Mouse (Mus musculus) forebrain, postnatal 0 days (tissue): Measurements from ENCODE around the gene Spock2. TPM values are rescaled to one million over a fixed set of nuclear protein-coding genes. Genes with fewer than 3 reads are reported as not detected.
A peak's percentile ranks its signal among the peaks of the same experiment; 100 is the strongest.
"Not testable (repeated sequence)": the region's sequence is repeated elsewhere in the genome, so short reads cannot be mapped to it uniquely, and the experiment has no call there.

Experiments used
- ATAC-seq: fragments of 200-750 bp; cut with Nextera tagmentation; 2 replicates; pipeline ENCODE4 v1.8.0; 2017; ENCODE audit warnings: mild to moderate bottlenecking, moderate library complexity
- DNase-seq: peaks from one replicate; pipeline ENCODE4 v3.0.0-alpha.2; 2015
- H3K27ac ChIP-seq: fragments of 300-500 bp; sonication (generic); 2 replicates; pipeline ENCODE4 v1.5.1; 2014; ENCODE audit warnings: low read depth, mild to moderate bottlenecking, antibody characterized with exemption, low read length, moderate library complexity, mixed read lengths
- H3K27me3 ChIP-seq: fragments of 300-500 bp; sonication (generic); 2 replicates; pipeline ENCODE4 v1.6.1; 2014; ENCODE audit warnings: mild to moderate bottlenecking, low read length, mixed read lengths; ENCODE audit not compliant: insufficient read depth
- H3K36me3 ChIP-seq: fragments of 300-500 bp; sonication (generic); 2 replicates; pipeline ENCODE4 v1.6.1; 2014; ENCODE audit warnings: mild to moderate bottlenecking, moderate library complexity; ENCODE audit not compliant: insufficient read depth
- H3K4me1 ChIP-seq: fragments of 300-500 bp; sonication (generic); 2 replicates; pipeline ENCODE4 v1.6.1; 2014; ENCODE audit warnings: antibody characterized with exemption; ENCODE audit not compliant: insufficient read depth
- H3K4me2 ChIP-seq: fragments of 300-500 bp; sonication (generic); 2 replicates; pipeline ENCODE4 v1.6.1; 2014; ENCODE audit warnings: low read depth, mild to moderate bottlenecking, moderate library complexity
- H3K4me3 ChIP-seq: fragments of 300-500 bp; sonication (generic); 2 replicates; pipeline ENCODE4 v1.5.1; 2014; ENCODE audit warnings: low read depth, low read length, mixed read lengths
- H3K9ac ChIP-seq: fragments of 300-500 bp; sonication (generic); 2 replicates; pipeline ENCODE4 v1.6.1; 2014; ENCODE audit warnings: mild to moderate bottlenecking
- H3K9me3 ChIP-seq: fragments of 300-500 bp; sonication (generic); 2 replicates; pipeline ENCODE4 v1.6.1; 2016; ENCODE audit warnings: low read length
- CTCF ChIP-seq: sonication (generic); IDR thresholded peaks from 2 replicates; pipeline ENCODE4 v1.5.1; 2016; ENCODE audit warnings: antibody characterized with exemption, control low read depth, low read depth
- WGBS: fragments of 180-500 bp; shearing (Covaris S2); extraction: QIAGEN DNeasy Blood & Tissue Kit; methylation state at CpG from one replicate; pipeline ENCODE4 v1.1.7; 2014; 5-methylcytosine and 5-hydroxymethylcytosine counted together
- polyA plus RNA-seq: library from polyadenylated mRNA; unstranded; fragments of >200 nt; fragmentation: Nextera tagmentation; extraction: Ambion mirVana; gene quantifications from 2 replicates; pipeline ENCODE4 v1.2.1, GENCODE M21; 2015
- total RNA-seq: library from RNA; depleted of rRNA; stranded (reverse); fragments of >200 nt; gene quantifications from 2 replicates; pipeline ENCODE4 v1.2.3, GENCODE M21; 2014

Gene Spock2
- total and polyA plus RNA-seq, 2 experiments from 2014 or later, result 84.8 to 215 TPM

- DNase-seq, result no peak
- ATAC-seq, result no peak
- TF ChIP-seq CTCF, result no peak
- Histone ChIP-seq H3K4me1 (no peaks in the 10 kb centered on the region), H3K9ac (no peak overlapping the region), H3K4me3 (no peak overlapping the region), H3K27me3 (no peaks in the 10 kb centered on the region), H3K27ac (no peak overlapping the region), H3K36me3 (no peaks in the 10 kb centered on the region), H3K9me3 (no peaks in the 10 kb centered on the region), H3K4me2 (no peak overlapping the region)
- WGBS, result 91% methylated on average over 3 of the region's 3 CpGs
Measured at GRCm38 (mm10) chr10:60141656-60142160, 35.7 kb downstream of the Spock2 start.

- H3K4me2 ChIP-seq, H3K27ac ChIP-seq, DNase-seq, H3K36me3 ChIP-seq, H3K27me3 ChIP-seq, ATAC-seq, H3K9ac ChIP-seq, H3K4me1 ChIP-seq, H3K9me3 ChIP-seq, H3K4me3 ChIP-seq: not testable (repeated sequence)
- WGBS, result 69% methylated on average over 10 of the region's 10 CpGs
Measured at GRCm38 (mm10) chr10:60147510-60148047, 41.6 kb downstream of the Spock2 start.

- no peak overlapping the region for H3K27ac ChIP-seq
- H3K36me3 ChIP-seq, result no peaks in the 10 kb centered on the region
- H3K4me1 ChIP-seq, result no peaks in the 10 kb centered on the region
- no peak overlapping the region for H3K4me3 ChIP-seq
- H3K9ac ChIP-seq, result no peak overlapping the region
- no peak overlapping the region for H3K4me2 ChIP-seq
- whole genome bisulfite sequencing, result 3% methylated on average over 5 of the region's 5 CpGs
- ATAC-seq, result peak; percentile 76
- TF ChIP-seq CTCF, result peak; percentile 95
- peak; percentile 85 for DNase-seq
- H3K27me3 ChIP-seq, result no peaks in the 10 kb centered on the region
- no peaks in the 10 kb centered on the region for H3K9me3 ChIP-seq
Measured at GRCm38 (mm10) chr10:60148087-60148486, 42.1 kb downstream of the Spock2 start.

DNA sequence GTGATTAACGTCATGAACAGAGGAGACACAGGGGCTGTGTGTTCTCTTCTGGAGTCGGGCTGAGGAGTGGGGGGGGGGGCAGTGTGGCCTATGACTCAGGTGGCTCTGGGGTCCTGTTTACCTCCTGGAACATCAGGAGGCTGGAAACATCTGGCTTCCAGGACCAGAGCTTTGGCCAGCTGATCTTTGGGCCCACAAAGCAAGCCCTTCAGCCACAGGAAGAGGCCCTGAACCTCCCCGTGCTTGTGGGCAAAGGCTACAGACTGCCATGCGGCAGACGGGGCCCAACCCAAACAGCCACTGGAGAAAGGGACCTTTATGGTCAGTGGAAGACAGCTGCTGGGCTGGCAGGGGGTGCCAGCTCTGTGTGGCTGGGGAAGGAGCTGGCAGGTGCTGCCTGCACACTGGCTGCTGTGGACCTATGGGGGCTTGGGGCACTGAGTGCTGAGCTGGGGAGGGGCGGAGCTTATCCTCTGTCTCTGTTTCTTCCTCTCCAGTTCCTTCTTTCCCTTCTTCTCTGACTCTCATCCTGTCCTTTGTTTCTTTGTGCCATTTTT lies 45.2 kb downstream of the Spock2 start:
- no peaks in the 10 kb centered on the region for H3K4me1 ChIP-seq

GRCm38 (mm10) chr10:60156016-60156415 lies 50.0 kb downstream of the Spock2 start:
- no peak for ATAC-seq
- Histone ChIP-seq H3K9ac (no peak overlapping the region), H3K4me3 (no peak overlapping the region), H3K27ac (no peak overlapping the region), H3K27me3 (no peaks in the 10 kb centered on the region), H3K9me3 (no peaks in the 10 kb centered on the region), H3K4me2 (no peak overlapping the region), H3K36me3 (no peaks in the 10 kb centered on the region), H3K4me1 (no peaks in the 10 kb centered on the region)
- TF ChIP-seq CTCF, result no peak
- no peak for DNase-seq

More for the DNA sequence above, 45.2 kb downstream of the Spock2 start:
- no peak for TF ChIP-seq CTCF
- 49% methylated on average over 6 of the region's 6 CpGs for WGBS
- no peaks in the 10 kb centered on the region for H3K27me3 ChIP-seq
- no peak for DNase-seq
- no peaks in the 10 kb centered on the region for H3K9me3 ChIP-seq
- H3K36me3 ChIP-seq, result no peaks in the 10 kb centered on the region
- ATAC-seq, result peak; percentile 67
- no peak overlapping the region for H3K9ac ChIP-seq
- no peak overlapping the region for H3K4me3 ChIP-seq
- no peak overlapping the region for H3K27ac ChIP-seq
- no peak overlapping the region for H3K4me2 ChIP-seq

DNA sequence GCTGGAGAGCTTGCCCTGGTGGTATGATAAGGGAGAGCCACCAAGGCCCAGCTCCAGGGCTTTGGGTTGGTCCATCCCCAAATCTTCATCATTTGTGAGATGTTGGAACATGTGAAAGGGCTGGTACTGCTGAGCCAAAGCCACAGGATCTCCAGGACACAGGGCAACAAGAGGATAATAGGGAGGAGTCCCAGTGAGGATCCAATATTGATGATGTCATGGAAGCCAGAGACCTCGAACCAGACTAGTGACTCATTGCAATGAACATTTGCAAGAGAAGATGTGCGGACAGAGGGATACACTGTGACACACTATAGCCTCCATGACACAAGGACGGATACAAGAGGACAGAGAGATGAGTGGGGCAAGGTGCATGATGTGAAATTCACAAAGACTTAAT lies 52.1 kb downstream of the Spock2 start:
- no peaks in the 10 kb centered on the region for H3K9me3 ChIP-seq
- no peak for DNase-seq
- H3K4me1 ChIP-seq, result no peaks in the 10 kb centered on the region
- no peak for ATAC-seq
- no peaks in the 10 kb centered on the region for H3K36me3 ChIP-seq
- no peak overlapping the region for H3K4me3 ChIP-seq
- 91% methylated on average over 3 of the region's 3 CpGs for WGBS
- no peak overlapping the region for H3K9ac ChIP-seq
- H3K4me2 ChIP-seq, result no peak overlapping the region
- H3K27ac ChIP-seq, result no peak overlapping the region
- TF ChIP-seq CTCF, result no peak
- no peaks in the 10 kb centered on the region for H3K27me3 ChIP-seq

GRCm38 (mm10) chr10:60161397-60161796 lies 55.4 kb downstream of the Spock2 start:
- not testable (repeated sequence) for H3K9ac ChIP-seq

GRCm38 (mm10) chr10:60162184-60162972 lies 56.4 kb downstream of the Spock2 start:
- H3K27ac ChIP-seq, H3K9me3 ChIP-seq, H3K4me1 ChIP-seq, DNase-seq, ATAC-seq, H3K4me3 ChIP-seq, H3K27me3 ChIP-seq, H3K36me3 ChIP-seq, H3K9ac ChIP-seq, H3K4me2 ChIP-seq: not testable (repeated sequence)
- WGBS, result 83% methylated on average over 8 of the region's 8 CpGs

More at GRCm38 (mm10) chr10:60161397-60161796, 55.4 kb downstream of the Spock2 start:
- ATAC-seq, H3K27me3 ChIP-seq, H3K4me1 ChIP-seq, H3K4me3 ChIP-seq, H3K36me3 ChIP-seq, H3K4me2 ChIP-seq, DNase-seq, H3K9me3 ChIP-seq, H3K27ac ChIP-seq: not testable (repeated sequence)
- WGBS, result 79% methylated on average over 3 of the region's 3 CpGs
